Mouse (Mus musculus) thymus, postnatal 25 days (tissue): ENCODE measurements around the gene Epb41.

Experiments used
- DNase-seq: peaks from one replicate; pipeline ENCODE4 v3.0.0; 2022

The Epb41 gene

GRCm38 (mm10) chr4:131881306-131881705 lies 193.8 kb downstream of the Epb41 start:
- DNase-seq = no peak

- DNase-seq = no peak
Observed at GRCm38 (mm10) chr4:131879692-131880091, 195.4 kb downstream of the Epb41 start.

- no peak for DNase-seq
Observed at GRCm38 (mm10) chr4:131876836-131877235, 198.3 kb downstream of the Epb41 start.

GRCm38 (mm10) chr4:131875242-131875641 lies 199.9 kb downstream of the Epb41 start:
- no peak for DNase-seq

GRCm38 (mm10) chr4:131874567-131874966 lies 200.6 kb downstream of the Epb41 start:
- no peak for DNase-seq

GRCm38 (mm10) chr4:131874169-131874536 lies 201.0 kb downstream of the Epb41 start:
- DNase-seq = no peak
